9 mouse cellular contexts compared by ENCODE assay signal in the genomic region with DNA sequence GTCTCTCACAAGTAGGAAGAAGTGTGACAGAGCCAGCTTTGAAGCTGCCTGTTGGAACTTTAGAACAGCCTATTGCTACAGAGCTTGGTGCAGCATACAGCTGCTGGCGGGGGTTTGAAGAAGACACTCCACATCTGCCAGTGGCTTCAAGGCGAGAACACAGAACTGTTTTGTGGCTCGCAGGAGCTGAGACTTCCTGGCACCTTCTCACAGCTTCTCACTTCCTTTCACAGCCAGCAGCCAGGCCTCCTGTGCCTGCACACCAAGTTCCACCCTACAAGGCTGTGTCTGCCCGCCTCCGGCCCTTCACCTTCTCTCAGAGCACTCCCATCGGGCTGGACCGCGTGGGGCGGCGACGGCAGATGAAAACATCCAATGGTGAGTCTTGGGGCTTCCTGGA. TPM values are rescaled to one million over a fixed set of nuclear protein-coding genes. Genes with fewer than 3 reads are reported as not detected.
A peak's percentile ranks its signal among the peaks of the same experiment; 100 is the strongest.
DNase-seq lines count a peak whose midpoint lies in the region; ATAC-seq and TF ChIP-seq lines count a peak whose summit lies in the region.
"Had no signal": no experiment of that assay in that cellular context is flagged by ENCODE, and none has a peak within 500 bp of the region (broad histone marks: within the 10 kb centered on the region; RNA-seq: fewer than 3 reads in every experiment).

No protein-coding gene starts in this region.

- H3K27me3 ChIP-seq in liver, embryonic 15.5 days, result no peaks in the 10 kb centered on the region
- H3K27me3 ChIP-seq in liver, embryonic 11.5 days (replicated peaks; ENCODE audit: control insufficient read depth, insufficient read depth, low read length), result no peaks in the 10 kb centered on the region
- H3K27me3 ChIP-seq in limb, embryonic 12.5 days, result no peaks in the 10 kb centered on the region
- no peaks in the 10 kb centered on the region for H3K27me3 ChIP-seq in thymus, adult 2 months (ENCODE audit: control insufficient read depth, insufficient read depth, low read length)

- H3K36me3 ChIP-seq in liver, embryonic 15.5 days (replicated peaks), result 0 out of 2 replicates have a peak, but pooled peaks cover 10% of the 10 kb centered on the region
- no peaks in the 10 kb centered on the region for H3K36me3 ChIP-seq in liver, embryonic 11.5 days (ENCODE audit: control insufficient read depth, insufficient read depth, low read length)
- no peaks in the 10 kb centered on the region for H3K36me3 ChIP-seq in limb, embryonic 12.5 days
- no peaks in the 10 kb centered on the region for H3K36me3 ChIP-seq in thymus, adult 2 months (ENCODE audit: control insufficient read depth, insufficient read depth, low read length)

- H3K9me3 ChIP-seq in liver, embryonic 15.5 days (replicated peaks), result no peaks in the 10 kb centered on the region
- H3K9me3 ChIP-seq in liver, embryonic 11.5 days (ENCODE audit: control insufficient read depth, low read length), result no peaks in the 10 kb centered on the region
- H3K9me3 ChIP-seq in limb, embryonic 12.5 days, result no peaks in the 10 kb centered on the region

- peak; percentile 78 for TF ChIP-seq POLR2A in thymus, adult 2 months (IDR thresholded peaks at IDR 0.05; ENCODE audit: control insufficient read depth, extremely low read depth, insufficient read depth, low read length, poor library complexity)

- H3K4me2 ChIP-seq in liver, embryonic 15.5 days, result no peak overlapping the region; the same call in 1 of the 2 replicates
- H3K4me2 ChIP-seq in liver, embryonic 11.5 days, result no peak overlapping the region
- no peak overlapping the region; the same call in 1 of the 2 replicates for H3K4me2 ChIP-seq in limb, embryonic 12.5 days

- H3K9ac ChIP-seq in liver, embryonic 15.5 days, result no peak overlapping the region
- no peak overlapping the region for H3K9ac ChIP-seq in liver, embryonic 11.5 days (ENCODE audit: low read depth, low read length)
- no peak overlapping the region for H3K9ac ChIP-seq in limb, embryonic 12.5 days (replicated peaks)

- no peak for TF ChIP-seq CTCF in thymus, adult 2 months (IDR thresholded peaks at IDR 0.05; ENCODE audit: borderline replicate concordance, control insufficient read depth, extremely low read depth, insufficient read depth, low read length, poor library complexity)

- no peak for DNase-seq in liver, embryonic 11.5 days (ENCODE audit: low spot score)
- peak; percentile 37 for DNase-seq in ZHBTc4 (ENCODE audit: low read depth, low spot score)
- DNase-seq in thymus, adult 2 months, result peak; percentile 84
- no peak for DNase-seq in urinary bladder, postnatal 36 days (ENCODE audit: low spot score in 2 of 2)
- DNase-seq in c-Kit-positive CD71-positive TER-119-positive erythroid progenitor cells, embryonic 14.5 days (ENCODE audit: low spot score), result no peak
- no peak for DNase-seq in kidney, postnatal 14 days
- DNase-seq: kidney, postnatal 25 days had no signal

- no peak overlapping the region for H3K4me3 ChIP-seq in liver, embryonic 15.5 days (replicated peaks)
- H3K4me3 ChIP-seq in liver, embryonic 11.5 days (ENCODE audit: low read depth, low read length), result no peak overlapping the region
- H3K4me3 ChIP-seq in limb, embryonic 12.5 days (replicated peaks), result no peak overlapping the region
- H3K4me3 ChIP-seq in thymus, adult 2 months (ENCODE audit: control insufficient read depth, insufficient read depth, low read length), result peak overlapping the region; percentile 69

- H3K4me1 ChIP-seq in liver, embryonic 15.5 days (replicated peaks), result peaks cover 23% of the 10 kb centered on the region
- peaks cover 8% of the 10 kb centered on the region for H3K4me1 ChIP-seq in liver, embryonic 11.5 days (replicated peaks; ENCODE audit: control insufficient read depth, insufficient read depth, low read length)
- peaks cover 39% of the 10 kb centered on the region for H3K4me1 ChIP-seq in limb, embryonic 12.5 days (replicated peaks)
- H3K4me1 ChIP-seq in thymus, adult 2 months (replicated peaks; ENCODE audit: control insufficient read depth, insufficient read depth, low read length), result peaks cover 65% of the 10 kb centered on the region

- no peak for ATAC-seq in liver, embryonic 15.5 days (ENCODE audit: insufficient read depth)
- ATAC-seq in liver, embryonic 11.5 days (replicated peaks; ENCODE audit: low FRiP score), result no peak
- ATAC-seq in limb, embryonic 12.5 days (ENCODE audit: insufficient number of reproducible peaks, insufficient read depth, low FRiP score, low TSS enrichment, low read depth), result no peak

- 31% methylated on average over 11 of the region's 11 CpGs for WGBS in liver, embryonic 15.5 days (ENCODE audit: insufficient replicate concordance)
- WGBS in liver, embryonic 11.5 days, result 45% methylated on average over 11 of the region's 11 CpGs
- 47% methylated on average over 11 of the region's 11 CpGs for WGBS in limb, embryonic 12.5 days
- WGBS in thymus, adult 2 months, result 4% methylated on average over 11 of the region's 11 CpGs

- 0 out of 2 replicates have a peak overlapping the region, but pooled peaks have one; percentile 34 for H3K27ac ChIP-seq in liver, embryonic 15.5 days (replicated peaks)
- no peak overlapping the region for H3K27ac ChIP-seq in liver, embryonic 11.5 days (ENCODE audit: low read depth, low read length)
- H3K27ac ChIP-seq in limb, embryonic 12.5 days, result peak overlapping the region; percentile 46
- H3K27ac ChIP-seq in thymus, adult 2 months (ENCODE audit: control insufficient read depth, insufficient read depth, low read length), result peak overlapping the region; percentile 93

RNA-seq across cellular contexts. Expression of a gene that starts 58.7 kb away (rescaled TPM):
- polyA plus RNA-seq in liver, embryonic 15.5 days (2015; fragmentation: Nextera tagmentation; extraction: Ambion mirVana), result 0.17 and 0.23 TPM in 2 replicates
- 0.09 and 0.19 TPM in 2 replicates for polyA plus RNA-seq in liver, embryonic 11.5 days (2014; fragmentation: Nextera tagmentation; extraction: Ambion mirVana)
- polyA plus RNA-seq in limb, embryonic 12.5 days (2016; fragmentation: Nextera tagmentation; extraction: Ambion mirVana), result 0.45 and 0.50 TPM in 2 replicates
- polyA plus RNA-seq in thymus, adult 2 months (2012; rRNA removed), result 2.7 and 4.1 TPM in 2 replicates

Comparison
In these comparisons a context has a peak if more than half of its experiments do, and no peak if none do; other contexts are left out.
1. DNase-seq: peak in ZHBTc4 (single experiment) and thymus, adult 2 months (single experiment); none in liver, embryonic 11.5 days (single experiment), urinary bladder, postnatal 36 days (0 of 2), c-Kit-positive CD71-positive TER-119-positive erythroid progenitor cells, embryonic 14.5 days (single experiment) and kidney, postnatal 14 days (single experiment).